Mouse (Mus musculus) ovary, postnatal 36 days (tissue): Measurements from ENCODE around the gene Micu1.

Source experiments
- DNase-seq: peaks from one replicate; pipeline ENCODE4 v3.0.0; 2022; ENCODE audit warnings: low spot score, mixed read lengths

The Micu1 gene

GRCm38 (mm10) chr10:59778137-59778710 lies 75.9 kb downstream of the Micu1 start:
- DNase-seq, result no peak

- no peak for DNase-seq
These were observed 78.4 kb downstream of the Micu1 start for GRCm38 (mm10) chr10:59780698-59781097.

- no peak for DNase-seq
These were observed 79.1 kb downstream of the Micu1 start for GRCm38 (mm10) chr10:59781205-59781931.

- no peak for DNase-seq
These were observed 82.7 kb downstream of the Micu1 start for GRCm38 (mm10) chr10:59784731-59785685.

GRCm38 (mm10) chr10:59786289-59786688 lies 84.0 kb downstream of the Micu1 start:
- no peak for DNase-seq

GRCm38 (mm10) chr10:59787140-59787800 lies 85.0 kb downstream of the Micu1 start:
- no peak for DNase-seq

- no peak for DNase-seq
These were observed 85.6 kb downstream of the Micu1 start for GRCm38 (mm10) chr10:59787870-59788269.

GRCm38 (mm10) chr10:59790291-59790929 lies 88.1 kb downstream of the Micu1 start:
- DNase-seq, result no peak

- no peak for DNase-seq
These were observed 89.6 kb downstream of the Micu1 start for GRCm38 (mm10) chr10:59791896-59792295.

GRCm38 (mm10) chr10:59792575-59793176 lies 90.4 kb downstream of the Micu1 start:
- DNase-seq, result no peak

GRCm38 (mm10) chr10:59793454-59793853 lies 91.2 kb downstream of the Micu1 start:
- DNase-seq, result no peak

GRCm38 (mm10) chr10:59795085-59795484 lies 92.8 kb downstream of the Micu1 start:
- no peak for DNase-seq

- no peak for DNase-seq
These were observed 93.6 kb downstream of the Micu1 start for GRCm38 (mm10) chr10:59795902-59796301.

- no peak for DNase-seq
These were observed 96.1 kb downstream of the Micu1 start for GRCm38 (mm10) chr10:59798371-59798770.

GRCm38 (mm10) chr10:59799303-59800044 lies 97.2 kb downstream of the Micu1 start:
- DNase-seq, result peak; percentile 62

GRCm38 (mm10) chr10:59800159-59800558 lies 97.9 kb downstream of the Micu1 start:
- no peak for DNase-seq

- no peak for DNase-seq
These were observed 98.7 kb downstream of the Micu1 start for GRCm38 (mm10) chr10:59800826-59801501.

GRCm38 (mm10) chr10:59808677-59809076 lies 106.4 kb downstream of the Micu1 start:
- DNase-seq, result no peak

GRCm38 (mm10) chr10:59809991-59810574 lies 107.8 kb downstream of the Micu1 start:
- no peak for DNase-seq
